Mouse (Mus musculus): ENCODE data around the gene Tmem161a.

- TF ChIP-seq CTCF (IDR thresholded peaks at IDR 0.05; ENCODE audit: low read depth, low read length) (no peak), POLR2A (IDR thresholded peaks at IDR 0.05; ENCODE audit: borderline replicate concordance, low read depth, low read length) (no peak)
Observed at GRCm38 (mm10) chr8:70139981-70140380, 32.2 kb upstream of the Tmem161a start.
